Mouse (Mus musculus): ENCODE measurements around the gene Coq2. TPM values are rescaled to one million over a fixed set of nuclear protein-coding genes. Genes with fewer than 3 reads are reported as not detected.

The Coq2 gene
- polyA plus RNA-seq (2015; fragmentation: Nextera tagmentation; extraction: Ambion mirVana) = 52.7 and 56.9 TPM in 2 replicates

DNA sequence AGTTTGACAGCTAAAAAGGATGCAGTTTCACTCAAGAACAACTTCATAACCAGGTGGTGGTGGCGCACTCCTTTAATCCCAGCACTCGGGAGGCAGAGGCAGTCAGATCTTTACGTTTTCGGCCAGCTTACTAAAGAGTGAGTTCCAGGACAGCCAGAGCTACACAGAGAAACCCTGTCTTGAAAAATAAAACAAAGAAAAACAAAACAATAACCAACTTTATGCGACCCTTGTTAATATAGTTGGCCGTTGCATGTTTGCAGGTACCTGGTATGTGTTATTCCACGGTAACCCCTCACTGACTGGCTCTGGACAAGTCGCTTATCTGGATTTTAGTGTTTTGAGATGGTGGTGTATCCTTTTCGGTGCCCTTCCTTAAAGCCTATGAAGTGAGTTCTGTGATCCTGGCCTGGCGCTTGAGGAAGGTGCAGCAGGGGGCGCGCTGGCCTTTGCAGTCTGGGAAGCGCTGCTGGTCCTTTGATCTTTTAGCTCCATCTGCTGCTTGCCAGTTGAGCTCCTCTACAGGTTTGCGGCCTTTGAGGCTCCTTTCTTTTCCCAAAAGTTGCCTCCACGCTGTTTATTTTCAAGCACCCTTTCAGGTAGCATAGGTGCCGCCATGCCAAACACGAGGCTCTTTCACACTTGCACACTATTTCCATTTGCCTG, at the start of gene Coq2:
Gene Coq2 (minus strand): TSS at position 430 of the 666 bp plus-strand sequence.
- peak within 1 kb of the TSS; percentile 74 for H3K4me2 ChIP-seq
- WGBS = 12% methylated on average over 17 of the region's 17 CpGs
- peak within 1 kb of the TSS; percentile 85 for H3K9ac ChIP-seq (replicated peaks)
- 0 out of 2 replicates have a peak, but pooled peaks cover 3% of the 10 kb centered on the region for H3K36me3 ChIP-seq
- no peaks in the 10 kb centered on the region for H3K27me3 ChIP-seq (replicated peaks)
- H3K4me3 ChIP-seq (replicated peaks) = peak within 1 kb of the TSS; percentile 81
- peak; percentile 73 for ATAC-seq (ENCODE audit: low FRiP score)
- peaks cover 27% of the 10 kb centered on the region for H3K4me1 ChIP-seq
- H3K27ac ChIP-seq (replicated peaks) = peak within 1 kb of the TSS; percentile 78
- no peaks in the 10 kb centered on the region for H3K9me3 ChIP-seq (replicated peaks)

DNA sequence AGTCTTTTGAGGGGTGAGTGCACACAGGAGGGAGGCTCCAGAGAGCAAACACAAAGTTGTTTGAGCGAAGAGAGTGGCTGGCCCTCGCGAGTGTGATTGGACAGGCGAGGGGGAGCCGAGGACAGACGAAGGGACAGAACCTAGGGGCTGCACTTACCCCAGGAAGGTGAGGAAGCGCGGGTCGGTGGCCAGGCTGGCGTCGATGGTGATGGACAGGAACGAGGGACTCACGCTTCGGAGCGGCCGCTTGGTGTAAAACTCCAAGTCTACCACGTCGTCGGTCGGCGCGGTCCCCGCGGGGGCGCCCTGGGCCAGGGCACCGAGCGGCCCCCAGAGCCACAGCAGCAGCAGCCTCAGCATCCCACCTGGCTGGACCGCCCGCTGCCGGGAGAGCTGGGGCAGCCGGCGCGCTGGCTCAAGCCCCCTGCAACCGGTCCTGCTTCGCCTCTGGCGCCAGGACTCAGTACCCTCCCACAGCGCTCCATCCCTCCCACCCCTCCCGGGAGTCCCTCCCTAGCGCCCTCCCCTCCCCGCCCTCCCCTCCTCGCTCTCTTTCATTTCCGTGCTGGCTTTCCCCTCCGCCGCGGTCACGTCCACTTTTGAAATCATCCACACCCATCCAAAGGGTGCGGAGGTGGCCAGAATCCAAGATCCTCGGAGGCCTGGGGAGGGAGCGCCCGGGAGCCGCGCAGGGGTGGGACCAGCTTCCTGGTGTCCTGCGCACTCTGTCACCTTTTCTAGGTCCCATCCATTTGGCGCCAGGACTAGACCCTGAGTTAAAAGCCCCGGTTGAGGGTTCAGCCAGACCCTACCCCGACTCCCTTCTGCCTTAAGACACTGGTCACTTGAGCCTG, 44.5 kb upstream of the Coq2 start, which contains the start of gene Hpse:
Gene Hpse (minus strand): TSS at position 482 of the 854 bp plus-strand sequence.
- H3K27ac ChIP-seq (replicated peaks) = no peak within 1 kb of the TSS
- no peaks in the 10 kb centered on the region for H3K36me3 ChIP-seq
- peak within 1 kb of the TSS; percentile 78 for H3K4me2 ChIP-seq
- under 1% methylated on average over 55 of the region's 56 CpGs for WGBS
- peak; percentile 59 for ATAC-seq (ENCODE audit: low FRiP score)
- no peaks in the 10 kb centered on the region for H3K9me3 ChIP-seq (replicated peaks)
- peak within 1 kb of the TSS; percentile 39 for H3K4me3 ChIP-seq (replicated peaks)
- peak within 1 kb of the TSS; percentile 15; the same call in 1 of the 2 replicates for H3K9ac ChIP-seq (replicated peaks)
- peaks cover 13% of the 10 kb centered on the region for H3K27me3 ChIP-seq (replicated peaks)
- H3K4me1 ChIP-seq = peaks cover 9% of the 10 kb centered on the region

DNA sequence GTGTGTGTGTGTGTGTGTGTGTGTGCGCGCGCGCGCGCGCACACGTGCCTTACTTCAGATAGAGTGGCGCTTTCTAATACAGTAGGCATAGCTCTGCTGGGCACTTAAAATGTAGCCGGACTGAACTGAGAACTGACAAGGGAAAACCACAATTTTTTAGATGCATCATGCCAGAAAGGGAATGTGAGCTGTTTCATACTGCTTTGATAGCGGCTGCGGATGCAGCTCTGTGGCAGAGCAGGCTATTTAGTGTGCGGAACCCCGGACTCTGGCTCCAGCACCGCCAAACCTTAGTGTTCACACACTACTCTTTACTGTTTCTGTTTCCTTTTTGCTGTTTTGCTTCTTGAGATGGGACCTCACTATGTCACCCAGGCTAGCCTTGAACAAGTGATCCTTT, 41.8 kb upstream of the Coq2 start:
- H3K9ac ChIP-seq (replicated peaks) = no peak overlapping the region
- H3K36me3 ChIP-seq = no peaks in the 10 kb centered on the region
- peaks cover 13% of the 10 kb centered on the region for H3K27me3 ChIP-seq (replicated peaks)
- 92% methylated on average over 15 of the region's 15 CpGs for WGBS
- no peaks in the 10 kb centered on the region for H3K9me3 ChIP-seq (replicated peaks)
- no peak for ATAC-seq (ENCODE audit: low FRiP score)
- no peak overlapping the region for H3K4me3 ChIP-seq (replicated peaks)
- H3K4me1 ChIP-seq = peaks cover 9% of the 10 kb centered on the region
- H3K4me2 ChIP-seq = no peak overlapping the region
- no peak overlapping the region for H3K27ac ChIP-seq (replicated peaks)

DNA sequence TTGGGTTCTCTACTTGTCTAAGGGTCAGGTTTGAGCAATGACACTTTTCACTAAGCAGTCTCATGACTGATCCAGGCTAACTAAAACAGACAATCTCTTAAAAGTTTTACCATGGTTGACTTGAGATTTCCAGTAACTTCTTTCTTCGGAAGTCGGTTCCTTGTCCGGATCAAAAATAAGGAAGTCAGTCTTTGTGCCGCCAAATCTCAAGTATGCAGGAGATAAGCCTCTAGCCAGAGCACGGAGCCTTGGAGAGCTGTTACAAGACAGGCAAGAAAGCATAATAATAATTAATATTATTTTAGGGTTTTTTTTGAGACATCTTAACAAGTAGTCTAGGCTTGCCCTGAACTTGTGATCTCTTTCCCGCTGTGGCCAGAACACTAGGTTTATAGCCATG, 36.3 kb upstream of the Coq2 start:
- no peaks in the 10 kb centered on the region for H3K9me3 ChIP-seq (replicated peaks)
- H3K9ac ChIP-seq (replicated peaks) = no peak overlapping the region
- no peak overlapping the region for H3K27ac ChIP-seq (replicated peaks)
- H3K27me3 ChIP-seq (replicated peaks) = no peaks in the 10 kb centered on the region
- H3K4me2 ChIP-seq = no peak overlapping the region
- ATAC-seq (ENCODE audit: low FRiP score) = no peak
- H3K4me1 ChIP-seq = no peaks in the 10 kb centered on the region
- H3K36me3 ChIP-seq = no peaks in the 10 kb centered on the region
- 97% methylated on average over 6 of the region's 6 CpGs for WGBS
- H3K4me3 ChIP-seq (replicated peaks) = no peak overlapping the region

DNA sequence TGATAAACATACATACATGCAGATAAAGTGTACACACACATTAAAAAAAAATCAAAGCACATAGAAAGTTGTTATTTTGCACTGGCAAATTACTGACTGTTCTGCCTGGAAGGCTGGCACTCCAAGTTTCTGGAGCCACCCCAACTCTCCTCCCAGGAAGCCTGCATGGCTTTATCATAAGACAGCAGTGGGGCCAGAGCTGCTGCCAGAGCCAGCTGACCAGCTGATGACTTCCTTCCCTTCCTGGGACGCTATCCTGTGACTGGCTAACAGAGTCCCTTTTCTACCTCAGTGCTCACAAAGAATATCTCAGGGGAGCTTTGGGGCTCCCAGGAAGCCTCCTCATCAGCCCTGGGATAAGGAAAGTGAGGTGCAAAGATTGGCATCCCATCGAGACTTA, 35.1 kb upstream of the Coq2 start:
- H3K4me2 ChIP-seq = no peak overlapping the region
- no peaks in the 10 kb centered on the region for H3K9me3 ChIP-seq (replicated peaks)
- no peak overlapping the region for H3K9ac ChIP-seq (replicated peaks)
- 73% methylated on average over 2 of the region's 2 CpGs for WGBS
- H3K27me3 ChIP-seq (replicated peaks) = no peaks in the 10 kb centered on the region
- no peaks in the 10 kb centered on the region for H3K4me1 ChIP-seq
- no peaks in the 10 kb centered on the region for H3K36me3 ChIP-seq
- H3K4me3 ChIP-seq (replicated peaks) = no peak overlapping the region
- ATAC-seq (ENCODE audit: low FRiP score) = no peak
- H3K27ac ChIP-seq (replicated peaks) = no peak overlapping the region

DNA sequence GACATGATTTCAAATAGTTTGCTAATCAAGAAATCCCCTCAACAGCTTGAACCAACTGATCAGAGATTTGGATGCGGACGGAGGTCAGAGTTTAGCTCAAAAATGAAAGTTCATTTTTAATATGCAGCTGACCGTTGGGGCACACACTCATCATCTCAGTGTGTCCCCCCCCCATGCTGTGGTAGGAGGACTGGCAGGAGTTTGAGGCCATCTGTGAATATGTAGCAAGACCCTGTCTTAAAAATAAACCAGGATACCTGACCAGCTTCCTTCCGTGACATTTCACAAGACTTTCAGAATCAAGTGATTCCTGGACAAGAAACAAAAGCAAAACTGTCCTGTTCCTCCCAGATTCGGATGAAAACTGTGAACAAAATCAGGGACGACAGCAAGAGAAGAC, 34.1 kb upstream of the Coq2 start:
- no peak overlapping the region for H3K4me2 ChIP-seq
- WGBS = 92% methylated on average over 6 of the region's 6 CpGs
- H3K36me3 ChIP-seq = no peaks in the 10 kb centered on the region
- H3K9me3 ChIP-seq (replicated peaks) = no peaks in the 10 kb centered on the region
- no peaks in the 10 kb centered on the region for H3K4me1 ChIP-seq
- no peak overlapping the region for H3K27ac ChIP-seq (replicated peaks)
- H3K4me3 ChIP-seq (replicated peaks) = no peak overlapping the region
- no peak for ATAC-seq (ENCODE audit: low FRiP score)
- H3K27me3 ChIP-seq (replicated peaks) = no peaks in the 10 kb centered on the region
- no peak overlapping the region for H3K9ac ChIP-seq (replicated peaks)

DNA sequence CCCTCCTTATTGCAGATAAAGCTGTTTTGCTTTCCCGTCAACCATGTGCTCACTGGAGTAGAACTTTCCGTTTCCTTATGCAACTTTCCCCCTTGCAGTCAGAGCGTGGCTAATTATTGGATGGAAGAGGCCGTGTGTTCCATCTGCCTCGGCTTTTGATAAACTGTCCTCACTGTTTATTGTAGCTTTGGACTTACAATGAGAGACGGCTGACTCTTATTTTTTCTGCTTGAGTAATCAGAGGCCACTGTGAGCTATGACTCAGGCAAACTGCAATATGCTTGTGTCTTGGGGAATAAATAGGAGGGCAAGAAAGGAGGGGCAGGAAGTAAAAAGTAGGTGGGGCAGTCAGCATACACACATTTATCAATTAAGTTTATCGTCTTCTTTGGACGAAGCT, 31.7 kb upstream of the Coq2 start:
- Histone ChIP-seq H3K9ac (replicated peaks) (no peak overlapping the region), H3K36me3 (no peaks in the 10 kb centered on the region), H3K27me3 (replicated peaks) (no peaks in the 10 kb centered on the region), H3K4me1 (no peaks in the 10 kb centered on the region), H3K4me3 (replicated peaks) (no peak overlapping the region), H3K9me3 (replicated peaks) (no peaks in the 10 kb centered on the region), H3K4me2 (no peak overlapping the region), H3K27ac (replicated peaks) (no peak overlapping the region)
- ATAC-seq (ENCODE audit: low FRiP score) = no peak
- 35% methylated on average over 8 of the region's 8 CpGs for WGBS

DNA sequence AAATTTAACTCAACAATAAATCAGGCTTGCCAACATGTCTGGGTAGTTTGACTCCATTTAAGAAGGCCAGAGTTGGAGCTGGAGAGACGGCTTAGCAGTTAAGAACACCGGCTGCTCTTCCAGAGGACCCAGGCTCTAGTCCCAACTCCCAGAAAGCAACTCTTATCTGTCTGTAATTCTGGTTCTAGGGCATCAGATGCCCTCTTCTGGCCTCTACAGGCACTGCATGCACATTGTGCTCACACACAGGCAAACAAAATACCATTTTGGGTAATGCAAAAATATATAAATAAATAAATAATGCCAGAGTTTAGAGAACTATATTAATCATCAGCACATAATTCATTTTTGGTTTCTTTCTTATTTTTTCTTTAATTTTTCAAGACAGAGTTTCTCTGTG, 29.3 kb upstream of the Coq2 start:
- WGBS = 94% methylated on average over 2 of the region's 2 CpGs
- Histone ChIP-seq H3K4me3 (replicated peaks) (no peak overlapping the region), H3K4me2 (no peak overlapping the region), H3K27me3 (replicated peaks) (no peaks in the 10 kb centered on the region), H3K9ac (replicated peaks) (no peak overlapping the region), H3K4me1 (no peaks in the 10 kb centered on the region), H3K9me3 (replicated peaks) (no peaks in the 10 kb centered on the region), H3K27ac (replicated peaks) (no peak overlapping the region), H3K36me3 (no peaks in the 10 kb centered on the region)
- ATAC-seq (ENCODE audit: low FRiP score) = no peak

DNA sequence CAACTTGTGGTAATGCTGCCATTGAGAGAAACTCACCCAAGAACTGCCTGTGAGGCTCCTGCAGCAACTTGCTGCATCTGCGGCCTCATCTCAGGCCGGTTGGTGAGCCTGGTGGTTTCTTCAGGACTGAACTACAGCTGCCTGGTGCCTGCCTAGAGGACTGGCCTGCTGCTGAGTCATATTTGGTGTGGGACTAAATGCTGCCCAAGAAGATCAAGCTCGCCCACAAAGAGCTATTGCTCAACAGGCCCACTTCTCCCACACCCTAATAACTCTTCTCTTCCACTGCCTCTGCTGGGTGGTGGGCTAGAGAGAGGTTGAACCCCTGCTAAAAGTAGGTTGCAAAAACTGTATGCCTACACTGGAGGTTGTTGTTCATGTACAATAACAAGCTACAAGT, 27.4 kb upstream of the Coq2 start:
- H3K9ac ChIP-seq (replicated peaks) = no peak overlapping the region
- H3K27ac ChIP-seq (replicated peaks) = no peak overlapping the region
- H3K27me3 ChIP-seq (replicated peaks) = no peaks in the 10 kb centered on the region
- 96% methylated on average over 3 of the region's 3 CpGs for WGBS
- no peak overlapping the region for H3K4me2 ChIP-seq
- no peak overlapping the region for H3K4me3 ChIP-seq (replicated peaks)
- H3K36me3 ChIP-seq = no peaks in the 10 kb centered on the region
- ATAC-seq (ENCODE audit: low FRiP score) = no peak
- H3K9me3 ChIP-seq (replicated peaks) = no peaks in the 10 kb centered on the region
- H3K4me1 ChIP-seq = no peaks in the 10 kb centered on the region

DNA sequence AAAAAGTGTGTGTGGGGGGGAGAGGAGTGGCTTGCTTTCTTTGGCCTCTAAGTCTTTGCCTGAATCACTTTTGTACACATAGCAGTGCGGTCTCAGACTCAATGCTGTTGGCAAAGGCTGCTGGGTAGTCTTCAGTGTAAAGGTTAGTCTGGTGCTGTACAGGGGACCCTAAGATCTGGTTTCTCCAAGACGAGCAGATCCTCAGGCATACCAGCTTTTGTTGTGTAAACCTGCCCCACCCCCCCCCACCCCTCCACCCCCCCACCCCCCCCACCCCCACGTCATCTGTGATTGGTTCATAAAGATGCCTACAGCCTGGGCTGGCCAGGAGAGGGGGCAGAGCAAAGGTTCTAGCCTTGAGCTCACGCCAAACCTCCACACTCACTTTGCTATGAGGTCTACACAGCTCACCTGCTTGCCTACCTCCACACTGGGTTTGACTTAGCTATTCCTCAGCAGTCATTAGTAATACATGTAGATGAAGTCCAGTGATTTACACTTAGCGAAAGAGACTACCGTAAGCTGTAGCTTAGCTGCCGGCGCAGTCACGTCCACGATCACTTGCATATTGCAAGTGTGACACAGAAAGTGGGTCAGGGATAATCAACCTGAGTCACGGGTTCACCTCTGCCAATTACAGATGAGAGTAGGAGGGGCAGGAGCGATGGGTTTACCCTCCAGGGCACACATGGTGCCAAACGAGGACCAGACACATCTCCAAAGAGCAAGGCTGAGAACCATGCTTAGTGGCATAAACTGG, 26.1 kb upstream of the Coq2 start:
- H3K4me3 ChIP-seq (replicated peaks) = no peak overlapping the region
- no peak overlapping the region for H3K4me2 ChIP-seq
- 82% methylated on average over 13 of the region's 13 CpGs for WGBS
- no peaks in the 10 kb centered on the region for H3K27me3 ChIP-seq (replicated peaks)
- no peak overlapping the region for H3K27ac ChIP-seq (replicated peaks)
- no peaks in the 10 kb centered on the region for H3K4me1 ChIP-seq
- ATAC-seq (ENCODE audit: low FRiP score) = no peak
- no peaks in the 10 kb centered on the region for H3K36me3 ChIP-seq
- H3K9me3 ChIP-seq (replicated peaks) = no peaks in the 10 kb centered on the region
- no peak overlapping the region for H3K9ac ChIP-seq (replicated peaks)

DNA sequence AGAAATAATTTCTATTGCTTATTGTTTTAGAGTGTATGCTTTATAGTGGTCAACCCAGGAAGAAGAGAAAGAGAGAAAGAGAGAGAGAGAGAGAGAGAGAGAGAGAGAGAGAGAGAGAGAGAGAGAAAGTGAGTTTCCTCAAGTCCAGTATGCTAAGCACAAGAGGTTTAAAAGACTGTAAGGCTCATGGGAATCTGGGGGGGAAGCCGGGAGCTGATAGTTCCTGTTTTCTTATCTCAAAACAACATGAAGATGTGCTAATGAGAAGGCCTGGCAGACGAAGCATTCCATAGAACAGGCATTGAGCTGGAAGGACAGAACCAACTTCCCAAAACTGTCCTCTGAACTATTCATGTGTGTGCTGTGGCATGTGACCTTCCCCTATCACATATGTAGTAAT, 22.9 kb upstream of the Coq2 start:
- Histone ChIP-seq H3K36me3 (no peaks in the 10 kb centered on the region), H3K9ac (replicated peaks) (no peak overlapping the region), H3K4me1 (no peaks in the 10 kb centered on the region), H3K27ac (replicated peaks) (no peak overlapping the region), H3K9me3 (replicated peaks) (no peaks in the 10 kb centered on the region), H3K4me2 (no peak overlapping the region), H3K27me3 (replicated peaks) (no peaks in the 10 kb centered on the region), H3K4me3 (replicated peaks) (no peak overlapping the region)
- WGBS = 75% methylated on average over 2 of the region's 2 CpGs
- ATAC-seq (ENCODE audit: low FRiP score) = no peak
